ENCODE assay signal across 29 mouse cellular contexts in the genomic region with DNA sequence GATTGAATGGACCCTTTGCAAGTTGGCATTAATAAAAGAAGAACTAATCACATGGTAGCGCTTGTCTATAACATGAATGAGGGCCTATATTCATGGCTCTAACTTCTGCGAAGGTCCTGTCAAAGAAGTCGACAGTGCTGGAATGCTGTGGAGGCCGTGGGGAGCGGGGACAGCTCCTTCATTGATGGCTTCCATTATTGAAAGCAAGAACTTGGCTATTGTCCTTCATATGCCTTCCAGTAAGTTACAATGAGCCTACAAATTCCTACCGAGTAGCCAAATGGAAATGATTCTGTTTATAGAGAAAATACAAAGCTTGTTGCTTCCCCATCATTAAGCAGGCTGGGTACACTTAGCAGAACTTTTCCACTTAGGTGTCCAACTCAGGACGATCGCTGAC.
DNase-seq lines count a peak whose midpoint lies in the region; ATAC-seq and TF ChIP-seq lines count a peak whose summit lies in the region.
"Had no signal": no experiment of that assay in that cellular context is flagged by ENCODE, and none has a peak within 500 bp of the region (broad histone marks: within the 10 kb centered on the region; RNA-seq: fewer than 3 reads in every experiment).

No protein-coding gene starts in this region.

- H3K4me1 ChIP-seq in hindbrain, embryonic 11.5 days (replicated peaks; ENCODE audit: control insufficient read depth, insufficient read depth, low read length): no peaks in the 10 kb centered on the region
- no peaks in the 10 kb centered on the region for H3K4me1 ChIP-seq in hindbrain, postnatal 0 days (ENCODE audit: insufficient read depth, low read length)
- H3K4me1 ChIP-seq: kidney, embryonic 15.5 days; liver, embryonic 15.5 days had no signal

- no peaks in the 10 kb centered on the region for H3K9me3 ChIP-seq in hindbrain, embryonic 11.5 days (ENCODE audit: control insufficient read depth, low read length)
- no peaks in the 10 kb centered on the region for H3K9me3 ChIP-seq in hindbrain, postnatal 0 days (ENCODE audit: low read length)
- H3K9me3 ChIP-seq: forebrain, embryonic 15.5 days; kidney, embryonic 15.5 days; liver, embryonic 15.5 days had no signal

- peak; percentile 34 for DNase-seq in hindbrain, embryonic 11.5 days (ENCODE audit: low spot score)
- DNase-seq in hindbrain, postnatal 0 days (ENCODE audit: low spot score): no peak
- peak; percentile 92 for DNase-seq in Muller cell, postnatal 12 days (ENCODE audit: inconsistent ontology term)
- DNase-seq in R1 (ENCODE audit: low read depth, low spot score): peak; percentile 14
- DNase-seq in mesoderm, embryonic 11.5 days (ENCODE audit: low read depth, low spot score): peak; percentile 59
- no peak for DNase-seq in gastrocnemius, adult 18-20 months (ENCODE audit: low spot score)
- no peak for DNase-seq in lung, postnatal 10 days
- DNase-seq: adrenal gland, adult 8-10 months; B cell, adult 2 months; cerebellum, adult 8-10 months; cerebellum, postnatal 36 days; gastrocnemius, adult 2 months; gastrocnemius, postnatal 36 days; heart, adult 2 months; heart, postnatal 10 days; kidney, adult 11 months; kidney, postnatal 25 days; lung, embryonic 14.5 days; right cerebral cortex, postnatal 4 days; thymus, adult 18-20 months; thymus, postnatal 25 days had no signal

- no peak for TF ChIP-seq CTCF in hindbrain, postnatal 0 days (IDR thresholded peaks at IDR 0.05; ENCODE audit: low read depth)

- no peaks in the 10 kb centered on the region for H3K36me3 ChIP-seq in hindbrain, embryonic 11.5 days (ENCODE audit: control insufficient read depth, insufficient read depth, low read length)
- H3K36me3 ChIP-seq in hindbrain, postnatal 0 days (ENCODE audit: insufficient read depth, low read length): no peaks in the 10 kb centered on the region
- H3K36me3 ChIP-seq: forebrain, embryonic 15.5 days; heart, embryonic 12.5 days; kidney, embryonic 15.5 days; liver, embryonic 15.5 days had no signal

- no peak overlapping the region for H3K4me2 ChIP-seq in hindbrain, embryonic 11.5 days (replicated peaks; ENCODE audit: low read depth, low read length)
- no peak overlapping the region for H3K4me2 ChIP-seq in hindbrain, postnatal 0 days (ENCODE audit: low read depth, low read length)
- H3K4me2 ChIP-seq: forebrain, embryonic 15.5 days; heart, embryonic 12.5 days; kidney, embryonic 15.5 days; liver, embryonic 15.5 days; lung, embryonic 14.5 days; midbrain, embryonic 11.5 days had no signal

- H3K4me3 ChIP-seq in hindbrain, embryonic 11.5 days (ENCODE audit: low read depth, low read length): no peak overlapping the region
- no peak overlapping the region for H3K4me3 ChIP-seq in hindbrain, postnatal 0 days (ENCODE audit: low read length)
- H3K4me3 ChIP-seq: forebrain, embryonic 15.5 days; gastrocnemius, adult 2 months; heart, adult 2 months; heart, embryonic 12.5 days; kidney, embryonic 15.5 days; liver, embryonic 15.5 days; myocyte had no signal

- ATAC-seq in hindbrain, embryonic 11.5 days (ENCODE audit: low FRiP score): peak; percentile 66
- ATAC-seq in hindbrain, postnatal 0 days: no peak
- ATAC-seq: forebrain, embryonic 15.5 days; inflammation-experienced regulatory T-cells, adult 6 months had no signal

- WGBS in hindbrain, embryonic 11.5 days: 48% methylated on average over 8 of the region's 8 CpGs
- 31% methylated on average over 8 of the region's 8 CpGs for WGBS in hindbrain, postnatal 0 days

- H3K27me3 ChIP-seq in hindbrain, embryonic 11.5 days (ENCODE audit: control insufficient read depth, insufficient read depth, low read length): no peaks in the 10 kb centered on the region
- no peaks in the 10 kb centered on the region for H3K27me3 ChIP-seq in hindbrain, postnatal 0 days (ENCODE audit: insufficient read depth, low read length)
- H3K27me3 ChIP-seq: forebrain, embryonic 15.5 days; heart, embryonic 12.5 days; kidney, embryonic 15.5 days; liver, embryonic 15.5 days had no signal

- no peak overlapping the region for H3K27ac ChIP-seq in hindbrain, embryonic 11.5 days (ENCODE audit: low read depth, low read length)
- no peak overlapping the region for H3K27ac ChIP-seq in hindbrain, postnatal 0 days
- H3K27ac ChIP-seq: forebrain, embryonic 15.5 days; gastrocnemius, adult 2 months; heart, adult 2 months; kidney, embryonic 15.5 days; liver, embryonic 15.5 days; stomach, postnatal 0 days had no signal

- H3K9ac ChIP-seq in hindbrain, embryonic 11.5 days (ENCODE audit: low read depth, low read length): no peak overlapping the region
- no peak overlapping the region for H3K9ac ChIP-seq in hindbrain, postnatal 0 days (replicated peaks; ENCODE audit: low read length)
- H3K9ac ChIP-seq: forebrain, embryonic 15.5 days; heart, embryonic 12.5 days; kidney, embryonic 15.5 days; liver, embryonic 15.5 days; lung, embryonic 14.5 days had no signal

Comparison
In these comparisons a context has a peak if more than half of its experiments do, and no peak if none do; other contexts are left out.
1. DNase-seq: peak in hindbrain, embryonic 11.5 days (single experiment), Muller cell, postnatal 12 days (single experiment), R1 (single experiment) and mesoderm, embryonic 11.5 days (single experiment); none in hindbrain, postnatal 0 days (single experiment), gastrocnemius, adult 18-20 months (single experiment) and lung, postnatal 10 days (single experiment).